Comparison of ENCODE assay signal across 28 mouse cellular contexts in genomic region chr1:130759689-130760088, GRCm38 (mm10). TPM values are rescaled to one million over a fixed set of nuclear protein-coding genes. Genes with fewer than 3 reads are reported as not detected.
"Had no signal": no experiment of that assay in that cellular context is flagged by ENCODE, and none has a peak within 500 bp of the region (broad histone marks: within the 10 kb centered on the region; RNA-seq: fewer than 3 reads in every experiment).

No protein-coding gene starts in this region.

- H3K4me3 ChIP-seq: intestine, embryonic 15.5 days; kidney, embryonic 15.5 days; limb, embryonic 10.5 days; limb, embryonic 13.5 days; megakaryocyte, embryonic 14.5 days; midbrain, embryonic 10.5 days; neural tube, embryonic 12.5 days; neural tube, embryonic 15.5 days had no signal

- H3K27me3 ChIP-seq: intestine, embryonic 15.5 days; kidney, embryonic 15.5 days; limb, embryonic 13.5 days; megakaryocyte, embryonic 14.5 days; neural tube, embryonic 12.5 days; neural tube, embryonic 15.5 days had no signal

- H3K4me1 ChIP-seq: kidney, embryonic 15.5 days; limb, embryonic 10.5 days; limb, embryonic 13.5 days; midbrain, embryonic 10.5 days; neural tube, embryonic 12.5 days; neural tube, embryonic 15.5 days had no signal

- H3K36me3 ChIP-seq: intestine, embryonic 15.5 days; kidney, embryonic 15.5 days; limb, embryonic 10.5 days; limb, embryonic 13.5 days; midbrain, embryonic 10.5 days; neural tube, embryonic 12.5 days; neural tube, embryonic 15.5 days had no signal

- H3K27ac ChIP-seq: intestine, embryonic 15.5 days; kidney, embryonic 15.5 days; limb, embryonic 10.5 days; limb, embryonic 13.5 days; liver, embryonic 14.5 days; midbrain, embryonic 10.5 days; neural tube, embryonic 12.5 days; neural tube, embryonic 15.5 days had no signal

- DNase-seq: kidney, adult 11 months; kidney, adult 8-10 months; kidney, postnatal 14 days; kidney, postnatal 4 days; liver; liver, postnatal 0 days; midbrain, embryonic 14.5 days; right cerebral cortex, adult 18-20 months; right cerebral cortex, postnatal 14 days; right cerebral cortex, postnatal 4 days; thymus, postnatal 25 days had no signal

- ATAC-seq: hindbrain, embryonic 16.5 days; intestine, embryonic 15.5 days; liver, postnatal 0 days had no signal

- H3K9ac ChIP-seq: intestine, embryonic 15.5 days; kidney, embryonic 15.5 days; limb, embryonic 13.5 days; liver, embryonic 14.5 days; liver, postnatal 0 days; neural tube, embryonic 12.5 days; neural tube, embryonic 15.5 days had no signal

- H3K9me3 ChIP-seq: intestine, embryonic 15.5 days; kidney, embryonic 15.5 days; limb, embryonic 10.5 days; limb, embryonic 13.5 days; megakaryocyte, embryonic 14.5 days; midbrain, embryonic 10.5 days; neural tube, embryonic 12.5 days; neural tube, embryonic 15.5 days had no signal

- H3K4me2 ChIP-seq: intestine, embryonic 15.5 days; kidney, embryonic 15.5 days; limb, embryonic 13.5 days; neural tube, embryonic 12.5 days; neural tube, embryonic 15.5 days had no signal

RNA-seq across cellular contexts. Expression of gene Fcamr, which starts 41.0 kb away (rescaled TPM):
- total RNA-seq: layer of hippocampus, adult 18-20 months; layer of hippocampus, postnatal 25 days; left cerebral cortex, adult 18-20 months; left cerebral cortex, postnatal 25 days had no signal
- polyA plus RNA-seq: hindbrain, embryonic 16.5 days; kidney, embryonic 15.5 days; limb, embryonic 10.5 days; limb, embryonic 13.5 days; liver, embryonic 14.5 days; liver, postnatal 0 days; lung, embryonic 16.5 days; midbrain, embryonic 10.5 days; midbrain, embryonic 14.5 days; neural tube, embryonic 12.5 days; neural tube, embryonic 15.5 days; thymus, postnatal 0 days had no signal

RNA-seq across cellular contexts. Expression of gene Gm29427, which starts 44.1 kb away (rescaled TPM):
- total RNA-seq: layer of hippocampus, adult 18-20 months; left cerebral cortex, adult 18-20 months; left cerebral cortex, postnatal 25 days had no signal
- polyA plus RNA-seq: hindbrain, embryonic 16.5 days; intestine, embryonic 15.5 days; kidney, embryonic 15.5 days; limb, embryonic 10.5 days; limb, embryonic 13.5 days; liver, embryonic 14.5 days; liver, postnatal 0 days; lung, embryonic 16.5 days; midbrain, embryonic 10.5 days; midbrain, embryonic 14.5 days; neural tube, embryonic 12.5 days; neural tube, embryonic 15.5 days; spleen, adult 2 months; thymus, postnatal 0 days had no signal
